Mouse (Mus musculus): Measurements from ENCODE around the gene Mcrip2.

- TF ChIP-seq CTCF (IDR thresholded peaks at IDR 0.05; ENCODE audit: extremely low read depth, insufficient read depth, insufficient read length, insufficient replicate concordance) (no peak), POLR2A (IDR thresholded peaks at IDR 0.05; ENCODE audit: low read depth, low read length) (no peak)
These were observed 27.3 kb downstream of the Mcrip2 start, which contains the start of gene Gm20683 for GRCm38 (mm10) chr17:25841117-25841880.

Measured in spleen, adult 2 months (tissue).